Mouse (Mus musculus) lung, embryonic 15.5 days (tissue): ENCODE measurements around the gene Sh3bp2. TPM values are rescaled to one million over a fixed set of nuclear protein-coding genes. Genes with fewer than 3 reads are reported as not detected.

Experiments
- ATAC-seq: fragments of 200-750 bp; cut with Nextera tagmentation; 2 replicates; pipeline ENCODE4 v1.8.0; 2017; ENCODE audit warnings: moderate number of reproducible peaks, borderline replicate concordance; ENCODE audit not compliant: low FRiP score, low TSS enrichment; ENCODE audit errors: extremely low read depth
- H3K27ac ChIP-seq: fragments of 300-500 bp; sonication (generic); 2 replicates; pipeline ENCODE4 v1.5.1; 2015; ENCODE audit warnings: moderate library complexity, mild to moderate bottlenecking, inconsistent platforms
- H3K27me3 ChIP-seq: fragments of 300-500 bp; sonication (generic); 2 replicates; pipeline ENCODE4 v1.6.1; 2015; ENCODE audit warnings: inconsistent platforms
- H3K36me3 ChIP-seq: fragments of 300-500 bp; sonication (generic); 2 replicates; pipeline ENCODE4 v1.6.1; 2015; ENCODE audit warnings: inconsistent platforms
- H3K4me1 ChIP-seq: fragments of 300-500 bp; sonication (generic); 2 replicates; pipeline ENCODE4 v1.6.1; 2015; ENCODE audit warnings: inconsistent platforms
- H3K4me2 ChIP-seq: fragments of 300-500 bp; sonication (generic); 2 replicates; pipeline ENCODE4 v1.6.1; 2015; ENCODE audit warnings: inconsistent platforms, mild to moderate bottlenecking, moderate library complexity
- H3K4me3 ChIP-seq: fragments of 300-500 bp; sonication (generic); 2 replicates; pipeline ENCODE4 v1.5.1; 2015; ENCODE audit warnings: mild to moderate bottlenecking, inconsistent platforms
- H3K9ac ChIP-seq: fragments of 300-500 bp; sonication (generic); 2 replicates; pipeline ENCODE4 v1.6.1; 2015; ENCODE audit warnings: inconsistent platforms
- H3K9me3 ChIP-seq: fragments of 300-500 bp; sonication (generic); 2 replicates; pipeline ENCODE4 v1.6.1; 2016; ENCODE audit warnings: inconsistent platforms
- WGBS: fragments of 180-500 bp; shearing (Covaris S2); methylation state at CpG from one replicate; pipeline ENCODE4 v1.1.7; 2015; 5-methylcytosine and 5-hydroxymethylcytosine counted together
- polyA plus RNA-seq: library from polyadenylated mRNA; unstranded; fragments of >200 nt; fragmentation: Nextera tagmentation; extraction: Ambion mirVana; gene quantifications from 2 replicates; pipeline ENCODE4 v1.2.1, GENCODE M21; 2015

Gene Sh3bp2
- polyA plus RNA-seq, 1 experiment from 2014 or later = 8.1 TPM

GRCm38 (mm10) chr5:34512486-34512885 is 13.2 kb upstream of the Sh3bp2 start:
- no peaks in the 10 kb centered on the region for H3K27me3 ChIP-seq
- peaks cover 12% of the 10 kb centered on the region; the same call in 1 of the 2 replicates for H3K4me1 ChIP-seq
- H3K4me2 ChIP-seq = peak overlapping the region; percentile 95; the same call in 1 of the 2 replicates
- no peaks in the 10 kb centered on the region for H3K9me3 ChIP-seq
- peak overlapping the region; percentile 76; the same call in 1 of the 2 replicates for H3K4me3 ChIP-seq
- no peak overlapping the region for H3K27ac ChIP-seq
- no peak overlapping the region for H3K9ac ChIP-seq
- ATAC-seq = no peak
- H3K36me3 ChIP-seq = no peaks in the 10 kb centered on the region
- 85% methylated on average over 3 of the region's 3 CpGs for WGBS

- whole genome bisulfite sequencing = under 1% methylated on average over 63 of the region's 64 CpGs
- no peaks in the 10 kb centered on the region for H3K36me3 ChIP-seq
- H3K4me2 ChIP-seq = peak within 1 kb of the TSS; percentile 95
- H3K4me3 ChIP-seq = peak within 1 kb of the TSS; percentile 76
- peaks cover 12% of the 10 kb centered on the region; the same call in 1 of the 2 replicates for H3K4me1 ChIP-seq
- no peaks in the 10 kb centered on the region for H3K9me3 ChIP-seq
- no peaks in the 10 kb centered on the region for H3K27me3 ChIP-seq
- H3K27ac ChIP-seq = no peak within 1 kb of the TSS
- peak; percentile 98 for ATAC-seq
- H3K9ac ChIP-seq = peak within 1 kb of the TSS; percentile 77
Observed at GRCm38 (mm10) chr5:34513466-34514217, 12.0 kb upstream of the Sh3bp2 start, which contains the start of gene Tnip2. Gene Tnip2 (minus strand): TSS chr5:34513991.

- 15% methylated on average over 7 of the region's 7 CpGs for WGBS
- no peak overlapping the region for H3K27ac ChIP-seq
Observed at GRCm38 (mm10) chr5:34514218-34514566, 11.4 kb upstream of the Sh3bp2 start.

GRCm38 (mm10) chr5:34515096-34515495 is 10.5 kb upstream of the Sh3bp2 start:
- no peak overlapping the region for H3K4me2 ChIP-seq
- ATAC-seq = no peak
- H3K27me3 ChIP-seq = no peaks in the 10 kb centered on the region
- peaks cover 12% of the 10 kb centered on the region; the same call in 1 of the 2 replicates for H3K4me1 ChIP-seq
- no peak overlapping the region for H3K4me3 ChIP-seq
- H3K9ac ChIP-seq = no peak overlapping the region
- H3K9me3 ChIP-seq = no peaks in the 10 kb centered on the region
- H3K36me3 ChIP-seq = no peaks in the 10 kb centered on the region
- H3K27ac ChIP-seq = no peak overlapping the region

More at GRCm38 (mm10) chr5:34514218-34514566, 11.4 kb upstream of the Sh3bp2 start:
- no peak for ATAC-seq
- no peaks in the 10 kb centered on the region for H3K36me3 ChIP-seq
- H3K4me1 ChIP-seq = peaks cover 12% of the 10 kb centered on the region; the same call in 1 of the 2 replicates
- no peaks in the 10 kb centered on the region for H3K27me3 ChIP-seq
- peak overlapping the region; percentile 76 for H3K4me3 ChIP-seq
- no peaks in the 10 kb centered on the region for H3K9me3 ChIP-seq
- H3K9ac ChIP-seq = peak overlapping the region; percentile 29; the same call in 1 of the 2 replicates
- peak overlapping the region; percentile 95 for H3K4me2 ChIP-seq

GRCm38 (mm10) chr5:34517913-34518312 is 7.7 kb upstream of the Sh3bp2 start:
- Histone ChIP-seq H3K4me1 (peaks cover 6% of the 10 kb centered on the region; the same call in 1 of the 2 replicates), H3K9me3 (no peaks in the 10 kb centered on the region), H3K4me3 (no peak overlapping the region), H3K27me3 (no peaks in the 10 kb centered on the region), H3K4me2 (no peak overlapping the region), H3K9ac (no peak overlapping the region), H3K36me3 (no peaks in the 10 kb centered on the region), H3K27ac (no peak overlapping the region)
- ATAC-seq = no peak
- 24% methylated on average over 3 of the region's 3 CpGs for WGBS

GRCm38 (mm10) chr5:34519389-34519910 is 6.2 kb upstream of the Sh3bp2 start:
- Histone ChIP-seq H3K36me3 (no peaks in the 10 kb centered on the region), H3K9ac (no peak overlapping the region), H3K27me3 (no peaks in the 10 kb centered on the region), H3K9me3 (no peaks in the 10 kb centered on the region), H3K4me1 (no peaks in the 10 kb centered on the region), H3K27ac (no peak overlapping the region), H3K4me3 (no peak overlapping the region), H3K4me2 (no peak overlapping the region)
- no peak for ATAC-seq
- WGBS = 68% methylated on average over 9 of the region's 9 CpGs

- ATAC-seq = no peak
- Histone ChIP-seq H3K9ac (no peak overlapping the region), H3K27ac (no peak overlapping the region), H3K4me2 (no peak overlapping the region), H3K36me3 (no peaks in the 10 kb centered on the region), H3K4me3 (no peak overlapping the region), H3K27me3 (no peaks in the 10 kb centered on the region), H3K4me1 (no peaks in the 10 kb centered on the region), H3K9me3 (no peaks in the 10 kb centered on the region)
- WGBS = 42% methylated on average over 11 of the region's 11 CpGs
Observed at GRCm38 (mm10) chr5:34520458-34521209, 5.0 kb upstream of the Sh3bp2 start.

GRCm38 (mm10) chr5:34521337-34521736 is 4.3 kb upstream of the Sh3bp2 start:
- WGBS = 64% methylated on average over 3 of the region's 3 CpGs
- H3K4me2 ChIP-seq = no peak overlapping the region
- H3K4me3 ChIP-seq = no peak overlapping the region
- no peaks in the 10 kb centered on the region for H3K36me3 ChIP-seq
- no peaks in the 10 kb centered on the region for H3K9me3 ChIP-seq
- H3K4me1 ChIP-seq = 0 out of 2 replicates have a peak, but pooled peaks cover 7% of the 10 kb centered on the region
- no peaks in the 10 kb centered on the region; the same call in 1 of the 2 replicates for H3K27me3 ChIP-seq
- no peak for ATAC-seq
- H3K9ac ChIP-seq = no peak overlapping the region
- no peak overlapping the region for H3K27ac ChIP-seq

GRCm38 (mm10) chr5:34523958-34524485 is 1.6 kb upstream of the Sh3bp2 start:
- Histone ChIP-seq H3K27me3 (no peaks in the 10 kb centered on the region; the same call in 1 of the 2 replicates), H3K4me2 (no peak overlapping the region), H3K4me3 (no peak overlapping the region), H3K9ac (no peak overlapping the region), H3K36me3 (no peaks in the 10 kb centered on the region), H3K9me3 (no peaks in the 10 kb centered on the region), H3K4me1 (0 out of 2 replicates have a peak, but pooled peaks cover 9% of the 10 kb centered on the region), H3K27ac (no peak overlapping the region)
- ATAC-seq = no peak
- 49% methylated on average over 4 of the region's 4 CpGs for WGBS

GRCm38 (mm10) chr5:34524511-34524910 is 1.1 kb upstream of the Sh3bp2 start:
- H3K4me2 ChIP-seq = no peak overlapping the region
- H3K36me3 ChIP-seq = no peaks in the 10 kb centered on the region
- ATAC-seq = no peak
- no peak overlapping the region for H3K27ac ChIP-seq
- H3K9ac ChIP-seq = no peak overlapping the region
- H3K9me3 ChIP-seq = no peaks in the 10 kb centered on the region
- no peaks in the 10 kb centered on the region; the same call in 1 of the 2 replicates for H3K27me3 ChIP-seq
- H3K4me3 ChIP-seq = no peak overlapping the region
- 0 out of 2 replicates have a peak, but pooled peaks cover 9% of the 10 kb centered on the region for H3K4me1 ChIP-seq

GRCm38 (mm10) chr5:34526477-34526775 is 788 bp downstream of the Sh3bp2 start:
- Histone ChIP-seq H3K4me1 (0 out of 2 replicates have a peak, but pooled peaks cover 9% of the 10 kb centered on the region), H3K27ac (no peak overlapping the region), H3K9ac (no peak overlapping the region), H3K4me2 (peak overlapping the region; percentile 91), H3K4me3 (peak overlapping the region; percentile 61), H3K27me3 (no peaks in the 10 kb centered on the region; the same call in 1 of the 2 replicates), H3K36me3 (no peaks in the 10 kb centered on the region), H3K9me3 (no peaks in the 10 kb centered on the region)
- 41% methylated on average over 5 of the region's 5 CpGs for WGBS
- no peak for ATAC-seq
